Mouse (Mus musculus) MEL-GATA-1-ER (cell line): ENCODE measurements at regions not wholly inside any gene's neighbourhood (a gene's known extent, or its start where the extent isn't known, plus 50 kb on each side); places are given as distances from the start of the nearest gene placed in this dataset.

Source experiments
- DNase-seq: peaks from one replicate; pipeline ENCODE4 v3.0.0-alpha.2; 2012; ENCODE audit warnings: low read depth; ENCODE audit errors: extremely low read depth

- DNase-seq: no peak
These were observed 72.0 kb upstream of the Slc38a4 start for GRCm38 (mm10) chr15:97127771-97128170.

- DNase-seq: peak; percentile 59
These were observed 70.4 kb upstream of the Slc38a4 start for GRCm38 (mm10) chr15:97125836-97126822.

- DNase-seq: no peak
These were observed 66.5 kb upstream of the Slc38a4 start for GRCm38 (mm10) chr15:97122263-97122662.

GRCm38 (mm10) chr15:97112452-97113200, 56.9 kb upstream of the Slc38a4 start:
- DNase-seq: no peak

- DNase-seq: no peak
These were observed 55.8 kb upstream of the Slc38a4 start for GRCm38 (mm10) chr15:97111320-97112192.

GRCm38 (mm10) chr15:97107779-97108178, 52.0 kb upstream of the Slc38a4 start:
- DNase-seq: no peak

GRCm38 (mm10) chr15:97106556-97106955, 50.8 kb upstream of the Slc38a4 start:
- no peak for DNase-seq
